Mouse (Mus musculus) forebrain, embryonic 13.5 days (tissue): Measurements from ENCODE around the gene Gm45711. TPM values are rescaled to one million over a fixed set of nuclear protein-coding genes. Genes with fewer than 3 reads are reported as not detected.
"Not testable (repeated sequence)": the region's sequence is repeated elsewhere in the genome, so short reads cannot be mapped to it uniquely, and the experiment has no call there.

Experiments used
- ATAC-seq: fragments of 200-750 bp; cut with Nextera tagmentation; 2 replicates; pipeline ENCODE4 v1.8.0; 2017
- H3K27ac ChIP-seq: fragments of 300-500 bp; sonication (generic); 2 replicates; pipeline ENCODE4 v1.5.1; 2015; ENCODE audit warnings: inconsistent platforms, mild to moderate bottlenecking, moderate library complexity
- H3K27me3 ChIP-seq: fragments of 300-500 bp; sonication (generic); 2 replicates; pipeline ENCODE4 v1.6.1; 2015; ENCODE audit warnings: mild to moderate bottlenecking, inconsistent platforms
- H3K36me3 ChIP-seq: fragments of 300-500 bp; sonication (generic); 2 replicates; pipeline ENCODE4 v1.6.1; 2015; ENCODE audit warnings: mild to moderate bottlenecking, inconsistent platforms; ENCODE audit not compliant: poor library complexity, severe bottlenecking
- H3K4me1 ChIP-seq: fragments of 300-500 bp; sonication (generic); 2 replicates; pipeline ENCODE4 v1.6.1; 2015; ENCODE audit warnings: inconsistent platforms
- H3K4me2 ChIP-seq: fragments of 300-500 bp; sonication (generic); 2 replicates; pipeline ENCODE4 v1.6.1; 2015; ENCODE audit warnings: inconsistent platforms, mild to moderate bottlenecking, moderate library complexity
- H3K4me3 ChIP-seq: fragments of 300-500 bp; sonication (generic); 2 replicates; pipeline ENCODE4 v1.5.1; 2015; ENCODE audit warnings: mild to moderate bottlenecking, inconsistent platforms
- H3K9ac ChIP-seq: fragments of 300-500 bp; sonication (generic); 2 replicates; pipeline ENCODE4 v1.6.1; 2015; ENCODE audit warnings: mild to moderate bottlenecking, inconsistent platforms
- H3K9me3 ChIP-seq: fragments of 300-500 bp; sonication (generic); replicated peaks from 2 replicates; pipeline ENCODE4 v1.6.1; 2016; ENCODE audit warnings: inconsistent platforms
- WGBS: fragments of 180-500 bp; shearing (Covaris S2); methylation state at CpG from one replicate; pipeline ENCODE4 v1.1.7; 2015; 5-methylcytosine and 5-hydroxymethylcytosine counted together
- polyA plus RNA-seq: library from polyadenylated mRNA; unstranded; fragments of >200 nt; fragmentation: Nextera tagmentation; extraction: Ambion mirVana; gene quantifications from 2 replicates; pipeline ENCODE4 v1.2.1, GENCODE M21; 2015

The Gm45711 gene
- polyA plus RNA-seq, 1 experiment from 2014 or later: not detected

- not testable (repeated sequence) for H3K4me2 ChIP-seq, ATAC-seq, H3K36me3 ChIP-seq, H3K4me1 ChIP-seq, H3K27ac ChIP-seq, H3K9me3 ChIP-seq, H3K4me3 ChIP-seq, H3K9ac ChIP-seq, H3K27me3 ChIP-seq
- 91% methylated on average over 3 of the region's 3 CpGs for WGBS
Observed at GRCm38 (mm10) chr8:104312023-104312422, 2.1 kb upstream of the Gm45711 start.

- WGBS: 74% methylated on average over 6 of the region's 6 CpGs
- not testable (repeated sequence) for H3K9ac ChIP-seq
Observed at GRCm38 (mm10) chr8:104308341-104308740, 1.5 kb downstream of the Gm45711 start.

DNA sequence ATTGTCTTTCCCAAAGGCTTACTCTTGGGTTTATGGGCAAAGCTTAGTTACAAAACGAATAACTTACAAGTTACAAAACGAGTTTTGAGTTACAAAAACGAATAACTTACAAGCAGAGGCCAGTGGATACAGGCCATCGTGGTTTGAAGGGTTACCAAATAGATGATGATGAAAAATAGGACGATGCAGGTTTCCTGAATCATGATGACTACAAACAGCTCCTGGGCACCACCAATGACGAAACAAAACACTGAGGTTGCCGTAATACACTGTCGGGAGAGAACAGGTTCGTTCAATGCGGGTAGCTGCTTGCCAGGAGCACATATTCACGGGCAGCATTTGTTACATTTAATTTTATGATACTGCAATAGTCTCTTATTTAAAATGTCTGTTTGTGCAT, 4.9 kb downstream of the Gm45711 start:
- Histone ChIP-seq H3K9me3 (no peaks in the 10 kb centered on the region), H3K9ac (no peak overlapping the region), H3K4me3 (no peak overlapping the region), H3K27ac (no peak overlapping the region), H3K36me3 (no peaks in the 10 kb centered on the region), H3K27me3 (no peaks in the 10 kb centered on the region), H3K4me1 (peaks cover 17% of the 10 kb centered on the region), H3K4me2 (no peak overlapping the region)
- no peak for ATAC-seq
- 89% methylated on average over 11 of the region's 11 CpGs for WGBS

More at GRCm38 (mm10) chr8:104308341-104308740, 1.5 kb downstream of the Gm45711 start:
- ATAC-seq, H3K27me3 ChIP-seq, H3K4me1 ChIP-seq, H3K36me3 ChIP-seq, H3K27ac ChIP-seq, H3K9me3 ChIP-seq, H3K4me2 ChIP-seq, H3K4me3 ChIP-seq: not testable (repeated sequence)

GRCm38 (mm10) chr8:104302536-104302935, 7.3 kb downstream of the Gm45711 start:
- ATAC-seq, H3K4me2 ChIP-seq, H3K9ac ChIP-seq, H3K36me3 ChIP-seq, H3K9me3 ChIP-seq, H3K27ac ChIP-seq, H3K27me3 ChIP-seq, H3K4me3 ChIP-seq: not testable (repeated sequence)
- peaks cover 17% of the 10 kb centered on the region for H3K4me1 ChIP-seq
- WGBS: 93% methylated on average over 4 of the region's 4 CpGs

- not testable (repeated sequence) for H3K4me2 ChIP-seq, H3K27me3 ChIP-seq, H3K4me3 ChIP-seq, H3K9me3 ChIP-seq, H3K36me3 ChIP-seq, H3K9ac ChIP-seq, H3K27ac ChIP-seq
- H3K4me1 ChIP-seq: peaks cover 17% of the 10 kb centered on the region
- 0% methylated on average over 3 of the region's 3 CpGs for WGBS
- ATAC-seq: peak; percentile 91
Observed at GRCm38 (mm10) chr8:104301577-104301976, 8.3 kb downstream of the Gm45711 start.

- no peaks in the 10 kb centered on the region for H3K4me1 ChIP-seq
- no peak for ATAC-seq
- whole genome bisulfite sequencing: 92% methylated on average over 1 of the region's 1 CpGs
Observed at GRCm38 (mm10) chr8:104294396-104294795, 15.5 kb downstream of the Gm45711 start.

DNA sequence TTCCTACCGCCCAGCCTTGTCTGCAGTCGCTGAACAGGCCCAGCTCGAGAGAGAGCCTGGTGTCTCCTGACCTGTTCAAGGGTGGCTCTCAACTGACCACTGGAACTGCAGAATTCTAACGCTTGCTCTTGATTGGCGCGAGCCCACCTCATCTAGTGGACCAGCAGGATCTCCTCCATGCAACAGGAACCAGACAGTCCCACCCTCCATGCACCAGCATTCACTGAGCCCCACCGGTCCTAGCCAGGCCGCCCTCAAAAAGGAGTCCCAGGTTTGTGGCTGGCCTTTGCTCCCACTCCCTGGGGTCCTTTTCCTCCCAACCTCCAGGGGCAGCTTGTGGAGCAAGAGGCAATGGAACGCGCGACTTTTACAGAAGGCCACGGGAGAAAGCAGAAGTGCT, 16.8 kb downstream of the Gm45711 start, which contains the start of gene Cmtm2a:
TSS of gene Cmtm2a (minus strand) at position 101 of the 400 bp plus-strand sequence.
- not testable (repeated sequence) for ATAC-seq, H3K4me1 ChIP-seq, H3K36me3 ChIP-seq, H3K9ac ChIP-seq, H3K27ac ChIP-seq, H3K27me3 ChIP-seq, H3K4me3 ChIP-seq, H3K4me2 ChIP-seq, H3K9me3 ChIP-seq
- WGBS: 81% methylated on average over 12 of the region's 12 CpGs

More at GRCm38 (mm10) chr8:104294396-104294795, 15.5 kb downstream of the Gm45711 start:
- Histone ChIP-seq H3K4me3 (no peak overlapping the region), H3K36me3 (no peaks in the 10 kb centered on the region), H3K9ac (no peak overlapping the region), H3K9me3 (no peaks in the 10 kb centered on the region), H3K4me2 (no peak overlapping the region), H3K27ac (no peak overlapping the region), H3K27me3 (no peaks in the 10 kb centered on the region)

DNA sequence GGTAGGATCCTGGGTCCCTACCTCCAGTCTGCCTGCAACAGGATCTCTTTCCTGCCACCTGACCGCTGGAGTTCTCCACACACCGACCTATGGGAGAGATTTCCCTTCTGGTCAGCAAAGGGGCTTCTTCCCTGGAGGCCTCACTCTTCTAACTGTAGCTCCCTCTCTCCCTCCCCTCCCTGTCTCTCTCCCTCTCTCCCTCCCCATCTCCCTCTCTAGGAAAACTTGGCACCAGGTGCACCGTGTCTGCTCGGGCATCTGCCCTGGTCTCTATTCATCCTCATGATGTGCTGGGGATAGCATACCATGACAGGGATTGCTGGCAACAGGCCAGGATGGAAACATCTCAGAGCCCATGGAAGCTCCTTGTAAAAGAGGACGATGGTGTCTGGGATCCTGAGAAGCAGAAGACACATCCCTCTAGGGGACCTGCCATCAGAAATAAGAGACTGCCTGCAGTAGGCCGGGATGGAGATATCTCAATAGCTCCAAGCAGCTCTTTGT, 40.9 kb downstream of the Gm45711 start:
- H3K4me2 ChIP-seq: no peak overlapping the region
- H3K4me1 ChIP-seq: no peaks in the 10 kb centered on the region
- H3K9me3 ChIP-seq: no peaks in the 10 kb centered on the region
- no peak overlapping the region for H3K4me3 ChIP-seq
- H3K9ac ChIP-seq: no peak overlapping the region
- no peaks in the 10 kb centered on the region for H3K27me3 ChIP-seq
- H3K36me3 ChIP-seq: peaks cover 7% of the 10 kb centered on the region
- WGBS: 88% methylated on average over 6 of the region's 6 CpGs
- ATAC-seq: no peak
- H3K27ac ChIP-seq: no peak overlapping the region

DNA sequence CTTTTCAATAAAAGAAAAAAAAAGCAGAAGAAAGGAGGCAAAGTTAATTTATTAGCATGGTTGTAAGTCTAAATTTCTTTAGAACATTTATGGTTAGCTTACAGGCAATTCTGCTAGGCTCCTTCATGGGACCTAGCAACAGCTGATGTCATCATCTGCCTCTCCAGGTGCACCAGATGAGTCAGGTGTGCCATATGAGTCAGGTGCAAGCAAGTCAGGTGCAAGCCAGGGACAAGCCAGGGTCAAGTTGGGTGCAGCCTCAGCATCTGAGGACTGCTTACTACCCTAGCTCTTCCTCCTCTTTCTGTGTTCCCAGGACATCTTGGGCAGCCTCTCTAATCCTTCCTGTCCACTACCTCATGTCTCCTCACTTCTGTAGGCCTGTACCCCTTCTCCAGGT, 41.5 kb downstream of the Gm45711 start:
- no peak overlapping the region for H3K27ac ChIP-seq
- no peaks in the 10 kb centered on the region for H3K27me3 ChIP-seq
- no peaks in the 10 kb centered on the region for H3K9me3 ChIP-seq
- no peak overlapping the region for H3K9ac ChIP-seq
- no peak for ATAC-seq
- no peak overlapping the region for H3K4me2 ChIP-seq
- no peaks in the 10 kb centered on the region for H3K4me1 ChIP-seq
- H3K36me3 ChIP-seq: peaks cover 13% of the 10 kb centered on the region
- no peak overlapping the region for H3K4me3 ChIP-seq

DNA sequence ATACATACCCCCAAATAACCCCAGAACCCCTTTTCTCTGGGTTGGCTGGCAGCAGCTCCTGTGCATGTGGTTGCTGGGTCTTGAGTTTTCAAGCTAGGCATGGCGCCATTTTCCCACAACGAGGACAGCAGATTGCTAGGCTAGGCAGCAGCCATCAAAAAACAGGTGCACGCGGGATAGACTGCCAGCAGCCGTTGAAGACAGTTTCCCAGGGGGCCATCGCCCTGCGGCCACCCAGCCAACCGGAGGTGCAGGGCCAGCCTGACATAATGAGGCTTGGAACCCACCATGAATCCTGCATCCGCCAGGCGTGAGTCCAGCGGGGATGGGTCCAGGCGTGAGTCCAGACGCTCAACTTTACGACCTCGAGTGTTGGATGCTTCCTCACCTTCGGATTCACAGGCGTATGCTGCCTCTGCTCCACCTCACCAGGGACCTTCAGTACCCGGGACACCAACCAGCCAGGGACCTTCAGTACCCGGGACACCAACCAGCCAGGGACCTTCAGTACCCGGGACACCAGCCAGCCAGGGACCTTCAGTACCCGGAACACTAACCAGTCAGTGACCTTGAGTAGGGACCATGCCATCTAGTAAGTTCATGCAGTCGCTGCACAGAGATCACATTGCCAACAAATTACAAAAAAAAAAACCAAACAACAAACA, 45.5 kb downstream of the Gm45711 start:
- not testable (repeated sequence) for H3K27me3 ChIP-seq, H3K9me3 ChIP-seq, H3K27ac ChIP-seq, H3K4me1 ChIP-seq, H3K9ac ChIP-seq, H3K4me2 ChIP-seq, H3K4me3 ChIP-seq, ATAC-seq
- 97% methylated on average over 22 of the region's 22 CpGs for WGBS
- H3K36me3 ChIP-seq: peaks cover 23% of the 10 kb centered on the region

- H3K4me1 ChIP-seq, H3K4me2 ChIP-seq, H3K27me3 ChIP-seq, H3K4me3 ChIP-seq, H3K9ac ChIP-seq, ATAC-seq, H3K27ac ChIP-seq, H3K9me3 ChIP-seq: not testable (repeated sequence)
- peaks cover 48% of the 10 kb centered on the region for H3K36me3 ChIP-seq
- WGBS: 96% methylated on average over 5 of the region's 5 CpGs
Observed at GRCm38 (mm10) chr8:104261802-104262201, 48.1 kb downstream of the Gm45711 start.

DNA sequence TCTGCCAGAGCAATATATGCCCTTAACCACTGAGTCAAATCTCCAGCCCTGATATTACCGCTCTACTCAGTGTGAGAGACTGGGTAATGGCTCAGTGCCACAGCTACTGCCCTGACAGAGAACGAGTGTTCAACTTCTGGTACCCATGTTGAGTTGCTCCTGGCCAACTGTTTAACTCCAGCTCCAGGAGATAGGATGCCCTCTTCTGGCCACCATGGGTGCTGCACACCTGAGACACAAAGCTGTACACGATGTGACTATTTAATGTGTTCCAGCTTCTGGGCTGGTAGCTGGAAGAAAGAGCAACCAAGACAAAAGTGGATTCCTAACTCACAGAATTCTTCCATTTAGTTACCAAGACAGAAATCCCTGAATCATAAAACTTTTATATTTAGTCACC, 56.9 kb downstream of the Gm45711 start:
- no peak for ATAC-seq
- no peak overlapping the region for H3K4me3 ChIP-seq
- no peak overlapping the region for H3K4me2 ChIP-seq
- peaks cover 11% of the 10 kb centered on the region for H3K36me3 ChIP-seq
- H3K4me1 ChIP-seq: peaks cover 11% of the 10 kb centered on the region
- no peaks in the 10 kb centered on the region for H3K9me3 ChIP-seq
- H3K9ac ChIP-seq: no peak overlapping the region
- H3K27ac ChIP-seq: no peak overlapping the region
- H3K27me3 ChIP-seq: no peaks in the 10 kb centered on the region
- 89% methylated on average over 3 of the region's 3 CpGs for WGBS

GRCm38 (mm10) chr8:104251461-104251860, 58.4 kb downstream of the Gm45711 start:
- no peak overlapping the region for H3K27ac ChIP-seq
- peak overlapping the region; percentile 71 for H3K4me2 ChIP-seq
- ATAC-seq: peak; percentile 4; the same call in 1 of the 2 replicates
- no peaks in the 10 kb centered on the region for H3K36me3 ChIP-seq
- 1% methylated on average over 7 of the region's 7 CpGs for WGBS
- H3K27me3 ChIP-seq: no peaks in the 10 kb centered on the region
- H3K4me1 ChIP-seq: peaks cover 25% of the 10 kb centered on the region
- H3K4me3 ChIP-seq: peak overlapping the region; percentile 60
- peak overlapping the region; percentile 71 for H3K9ac ChIP-seq
- H3K9me3 ChIP-seq: no peaks in the 10 kb centered on the region
